Mouse (Mus musculus) forebrain, embryonic 14.5 days (tissue): ENCODE data around the gene Casq1. TPM values are rescaled to one million over a fixed set of nuclear protein-coding genes. Genes with fewer than 3 reads are reported as not detected.

Experiments used
- ATAC-seq: fragments of 200-750 bp; cut with Nextera tagmentation; 2 replicates; pipeline ENCODE4 v1.8.0; 2017; ENCODE audit warnings: mild to moderate bottlenecking, moderate library complexity
- DNase-seq: peaks from one replicate; pipeline ENCODE4 v3.0.0-alpha.2; 2015; ENCODE audit warnings: low spot score
- H3K27ac ChIP-seq: fragments of 300-500 bp; sonication (generic); 2 replicates; pipeline ENCODE4 v1.5.1; 2014; ENCODE audit warnings: low read depth, mild to moderate bottlenecking, control low read depth, low read length, moderate library complexity
- H3K27me3 ChIP-seq: fragments of 300-500 bp; sonication (generic); replicated peaks from 2 replicates; pipeline ENCODE4 v1.6.1; 2014; ENCODE audit warnings: low read length, control low read depth, mixed read lengths; ENCODE audit not compliant: control insufficient read depth, insufficient read depth
- H3K36me3 ChIP-seq: fragments of 300-500 bp; sonication (generic); 2 replicates; pipeline ENCODE4 v1.6.1; 2014; ENCODE audit warnings: low read length, control low read depth; ENCODE audit not compliant: control insufficient read depth, insufficient read depth
- H3K4me1 ChIP-seq: fragments of 300-500 bp; sonication (generic); 2 replicates; pipeline ENCODE4 v1.6.1; 2014; ENCODE audit warnings: antibody characterized with exemption, low read length, control low read depth; ENCODE audit not compliant: control insufficient read depth, insufficient read depth
- H3K4me2 ChIP-seq: fragments of 300-500 bp; sonication (generic); 2 replicates; pipeline ENCODE4 v1.6.1; 2014; ENCODE audit warnings: mild to moderate bottlenecking, control low read depth, low read length
- H3K4me3 ChIP-seq: fragments of 300-500 bp; sonication (generic); 2 replicates; pipeline ENCODE4 v1.5.1; 2014; ENCODE audit warnings: low read depth, low read length, control low read depth
- H3K9ac ChIP-seq: fragments of 300-500 bp; sonication (generic); 2 replicates; pipeline ENCODE4 v1.6.1; 2014; ENCODE audit warnings: mild to moderate bottlenecking, low read length, control low read depth, moderate library complexity
- H3K9me3 ChIP-seq: fragments of 300-500 bp; sonication (generic); replicated peaks from 2 replicates; pipeline ENCODE4 v1.6.1; 2016; ENCODE audit warnings: low read length, control low read depth, mixed read lengths; ENCODE audit not compliant: control insufficient read depth
- WGBS: fragments of 180-500 bp; shearing (Covaris S2); extraction: QIAGEN DNeasy Blood & Tissue Kit; methylation state at CpG from one replicate; pipeline ENCODE4 v1.1.7; 2014; 5-methylcytosine and 5-hydroxymethylcytosine counted together
- polyA plus RNA-seq: library from polyadenylated mRNA; unstranded; fragments of >200 nt; fragmentation: Nextera tagmentation; extraction: Ambion mirVana; gene quantifications from 2 replicates; pipeline ENCODE4 v1.2.1, GENCODE M21; 2014

The Casq1 gene
- polyA plus RNA-seq, 1 experiment from 2014 or later = 4.0 TPM

DNA sequence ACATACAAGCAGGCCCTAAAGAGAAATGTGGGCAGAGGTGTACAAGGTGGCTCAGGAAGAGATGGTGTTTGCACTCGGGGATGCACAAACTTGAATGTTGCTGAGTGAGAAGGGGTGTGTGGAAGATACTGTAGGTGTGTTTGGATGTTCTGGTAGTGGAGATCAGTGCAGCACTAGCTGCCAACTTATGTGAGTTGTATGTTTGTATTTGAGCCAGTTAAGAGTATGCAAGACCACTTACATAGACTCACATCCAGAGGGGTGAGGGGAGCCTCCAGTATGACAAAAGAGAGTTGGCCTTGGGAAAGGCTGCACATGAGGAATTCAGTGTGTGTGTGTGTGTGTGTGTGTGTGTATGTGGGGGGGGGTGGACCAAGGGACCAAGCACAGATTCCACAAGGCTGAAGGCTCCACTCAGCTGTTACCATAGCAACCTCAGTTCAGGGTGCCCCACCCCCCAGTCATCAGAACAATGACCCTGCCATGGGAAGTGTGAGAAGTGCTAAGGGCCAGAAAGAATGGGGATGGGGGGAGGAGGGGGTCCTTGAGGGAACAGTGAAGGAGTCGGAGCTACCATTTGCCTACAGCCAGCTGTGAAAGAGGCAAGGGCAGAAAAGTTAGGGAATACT is 16.7 kb downstream of the Casq1 start:
- H3K9ac ChIP-seq = peak overlapping the region; percentile 92
- H3K27me3 ChIP-seq = no peaks in the 10 kb centered on the region
- H3K4me3 ChIP-seq = peak overlapping the region; percentile 71
- peaks cover 26% of the 10 kb centered on the region for H3K36me3 ChIP-seq
- peak overlapping the region; percentile 79 for H3K4me2 ChIP-seq
- WGBS = 7% methylated on average over 2 of the region's 2 CpGs
- peaks cover 61% of the 10 kb centered on the region for H3K4me1 ChIP-seq
- no peaks in the 10 kb centered on the region for H3K9me3 ChIP-seq
- peak; percentile 92 for DNase-seq
- peak; percentile 40 for ATAC-seq
- H3K27ac ChIP-seq = peak overlapping the region; percentile 99

DNA sequence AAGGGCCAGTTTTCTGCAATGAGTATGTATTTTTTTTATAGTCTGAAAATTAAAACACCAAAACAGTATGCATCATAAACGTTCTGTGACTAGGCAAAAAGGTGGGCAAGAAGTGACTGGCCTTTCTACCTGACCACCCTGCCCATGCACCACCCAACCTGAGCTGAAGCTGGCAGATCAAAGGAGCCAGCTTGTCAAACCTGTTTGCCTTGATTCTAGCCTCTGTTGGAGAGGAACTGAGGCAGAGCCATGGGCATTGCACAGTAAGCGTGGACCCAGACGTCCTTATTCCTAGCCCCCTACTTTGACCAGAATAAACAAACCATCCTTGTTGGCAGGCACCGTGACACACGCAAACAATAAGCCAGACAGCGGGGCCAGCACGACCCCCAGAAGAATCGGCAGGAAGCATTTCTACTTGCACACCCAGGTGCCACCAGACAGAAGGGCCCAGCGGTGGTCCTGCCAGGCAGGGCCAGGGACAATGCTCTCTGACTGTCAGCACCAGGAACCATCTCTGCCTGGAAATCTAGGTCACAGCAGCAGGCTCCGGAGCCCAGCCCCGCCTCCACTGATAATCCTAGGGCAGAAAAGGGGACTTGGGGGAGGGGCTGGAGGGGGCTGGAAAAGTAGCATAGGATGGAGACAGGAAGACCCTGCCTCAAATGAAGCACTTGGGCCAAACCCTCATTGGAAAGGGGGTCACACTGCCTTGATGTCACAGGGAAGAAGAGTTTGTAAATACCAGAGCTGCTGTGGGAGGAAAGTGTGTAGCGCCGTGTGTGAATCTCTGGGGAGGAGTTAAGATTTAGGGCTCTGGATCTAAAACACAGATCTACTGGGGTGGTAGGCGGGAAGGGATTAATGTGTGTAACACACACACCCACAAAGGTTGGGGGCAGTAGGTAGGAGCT is 17.4 kb downstream of the Casq1 start:
- peak overlapping the region; percentile 23 for H3K4me3 ChIP-seq
- H3K4me1 ChIP-seq = peaks cover 57% of the 10 kb centered on the region
- H3K4me2 ChIP-seq = peak overlapping the region; percentile 79
- peak overlapping the region; percentile 92 for H3K9ac ChIP-seq
- no peak for ATAC-seq
- peaks cover 34% of the 10 kb centered on the region for H3K36me3 ChIP-seq
- H3K27me3 ChIP-seq = no peaks in the 10 kb centered on the region
- 2% methylated on average over 14 of the region's 14 CpGs for WGBS
- DNase-seq = peak; percentile 73
- H3K27ac ChIP-seq = peak overlapping the region; percentile 99
- H3K9me3 ChIP-seq = no peaks in the 10 kb centered on the region

DNA sequence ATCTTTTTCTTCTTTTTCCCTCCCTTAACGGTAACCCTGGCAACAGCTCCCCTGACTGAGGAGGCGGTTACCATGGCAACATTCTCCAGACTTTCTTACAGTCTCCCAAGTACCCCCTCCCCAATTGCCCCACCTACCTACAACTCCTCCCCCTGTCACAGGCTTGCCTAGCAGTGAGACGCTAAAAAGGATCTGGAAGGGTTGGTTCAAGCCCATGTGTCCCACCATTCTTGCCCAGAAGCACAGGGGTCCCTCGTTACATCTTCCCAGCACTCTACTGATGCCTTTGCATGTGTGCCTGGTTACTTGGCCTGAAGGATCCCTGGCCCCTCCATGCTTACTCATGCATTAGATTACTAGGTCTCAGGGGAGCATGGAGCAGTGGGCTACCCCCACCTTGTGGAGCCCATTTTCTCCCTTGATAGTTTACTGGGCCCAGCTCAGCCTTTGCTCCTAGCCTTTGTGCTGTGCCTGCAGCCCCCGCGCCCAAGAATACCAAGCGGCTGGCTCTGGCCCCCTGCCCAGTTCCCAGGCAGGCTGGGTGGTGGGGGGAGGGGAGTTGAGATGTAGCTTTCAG is 18.7 kb downstream of the Casq1 start:
- 3% methylated on average over 7 of the region's 7 CpGs for WGBS
- peak overlapping the region; percentile 79 for H3K4me2 ChIP-seq
- no peaks in the 10 kb centered on the region for H3K9me3 ChIP-seq
- peaks cover 47% of the 10 kb centered on the region for H3K36me3 ChIP-seq
- ATAC-seq = peak; percentile 77
- H3K9ac ChIP-seq = peak overlapping the region; percentile 35
- H3K4me1 ChIP-seq = peaks cover 52% of the 10 kb centered on the region
- no peaks in the 10 kb centered on the region for H3K27me3 ChIP-seq
- peak; percentile 98 for DNase-seq
- H3K27ac ChIP-seq = peak overlapping the region; percentile 99
- H3K4me3 ChIP-seq = peak overlapping the region; percentile 10; the same call in 1 of the 2 replicates

DNA sequence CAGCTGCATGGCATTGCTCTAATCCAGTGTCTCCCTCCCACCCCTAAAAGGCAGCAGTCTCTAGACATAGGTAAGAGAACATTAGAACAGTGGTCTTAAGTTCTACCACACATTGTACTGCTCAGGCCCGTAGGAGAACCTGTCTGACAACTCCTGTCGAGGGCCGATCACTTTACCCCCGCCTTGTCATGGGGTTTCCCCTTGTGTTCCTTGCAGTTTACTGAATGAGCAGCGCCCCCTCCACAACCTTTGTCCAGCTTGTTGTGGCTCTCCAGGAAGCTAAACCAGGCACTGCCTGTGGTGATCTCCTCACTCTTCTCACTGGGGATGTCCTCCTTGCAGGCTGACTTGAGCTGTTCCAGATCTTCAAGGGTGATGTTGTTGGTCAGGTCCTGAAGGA is 19.5 kb downstream of the Casq1 start:
- no peaks in the 10 kb centered on the region for H3K9me3 ChIP-seq
- DNase-seq (no peak), ATAC-seq (no peak)
- H3K27me3 ChIP-seq = no peaks in the 10 kb centered on the region
- peak overlapping the region; percentile 99 for H3K27ac ChIP-seq
- WGBS = 59% methylated on average over 5 of the region's 5 CpGs
- peaks cover 51% of the 10 kb centered on the region for H3K4me1 ChIP-seq
- H3K36me3 ChIP-seq = peaks cover 55% of the 10 kb centered on the region
- H3K4me3 ChIP-seq = no peak overlapping the region
- peak overlapping the region; percentile 79 for H3K4me2 ChIP-seq
- H3K9ac ChIP-seq = peak overlapping the region; percentile 35

DNA sequence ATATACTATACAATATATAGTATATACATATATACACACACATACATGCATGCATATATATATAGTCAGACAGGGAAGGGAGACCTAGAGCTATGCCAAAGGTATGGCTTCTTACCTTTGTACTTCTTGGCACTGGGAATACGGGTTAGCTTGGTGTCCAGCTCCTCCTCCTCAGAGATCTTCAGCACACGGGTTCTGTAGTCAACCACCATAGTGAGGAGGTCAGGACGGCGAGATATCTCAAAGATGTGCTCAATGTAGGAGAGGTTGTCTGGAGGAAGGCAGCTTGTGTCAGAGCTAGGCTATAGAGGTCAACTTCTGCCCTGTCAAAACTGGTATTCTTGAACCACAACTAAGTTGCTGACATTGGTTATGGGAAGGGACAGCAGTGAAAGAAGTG is 20.7 kb downstream of the Casq1 start:
- no peak for ATAC-seq
- Histone ChIP-seq H3K36me3 (peaks cover 67% of the 10 kb centered on the region), H3K4me1 (peaks cover 41% of the 10 kb centered on the region)

DNA sequence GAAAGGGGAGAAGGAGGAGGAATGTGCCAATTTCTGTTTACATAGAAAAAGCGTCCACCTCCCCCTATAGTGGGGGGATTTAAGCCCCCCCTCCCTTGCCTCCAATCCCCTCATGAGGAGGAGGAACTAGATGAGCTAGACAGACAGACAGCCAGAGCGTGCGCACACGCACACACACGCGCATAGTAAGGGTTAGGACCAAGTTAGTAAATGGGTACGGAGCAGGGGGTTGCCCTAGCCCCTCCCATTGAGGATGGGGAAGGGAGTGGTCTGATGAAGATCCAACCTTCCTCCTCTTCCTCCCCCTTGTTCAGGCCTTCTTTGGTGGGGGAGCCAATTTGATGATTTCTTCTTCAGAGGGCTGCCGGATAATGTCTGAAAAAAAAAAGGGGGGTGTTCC is 21.4 kb downstream of the Casq1 start:
- ATAC-seq (no peak), DNase-seq (no peak)
- 78% methylated on average over 8 of the region's 8 CpGs for WGBS
- Histone ChIP-seq H3K36me3 (peaks cover 73% of the 10 kb centered on the region), H3K27ac (0 out of 2 replicates have a peak overlapping the region, but pooled peaks have one; percentile 21), H3K4me3 (no peak overlapping the region), H3K4me1 (peaks cover 34% of the 10 kb centered on the region), H3K27me3 (no peaks in the 10 kb centered on the region), H3K4me2 (no peak overlapping the region), H3K9me3 (no peaks in the 10 kb centered on the region), H3K9ac (peak overlapping the region; percentile 2; the same call in 1 of the 2 replicates)

More for the DNA sequence above, 20.7 kb downstream of the Casq1 start:
- H3K4me2 ChIP-seq = no peak overlapping the region
- no peak overlapping the region for H3K9ac ChIP-seq
- no peak for DNase-seq
- 85% methylated on average over 4 of the region's 4 CpGs for WGBS
- H3K27me3 ChIP-seq = no peaks in the 10 kb centered on the region
- no peak overlapping the region for H3K4me3 ChIP-seq
- H3K9me3 ChIP-seq = no peaks in the 10 kb centered on the region
- no peak overlapping the region for H3K27ac ChIP-seq

DNA sequence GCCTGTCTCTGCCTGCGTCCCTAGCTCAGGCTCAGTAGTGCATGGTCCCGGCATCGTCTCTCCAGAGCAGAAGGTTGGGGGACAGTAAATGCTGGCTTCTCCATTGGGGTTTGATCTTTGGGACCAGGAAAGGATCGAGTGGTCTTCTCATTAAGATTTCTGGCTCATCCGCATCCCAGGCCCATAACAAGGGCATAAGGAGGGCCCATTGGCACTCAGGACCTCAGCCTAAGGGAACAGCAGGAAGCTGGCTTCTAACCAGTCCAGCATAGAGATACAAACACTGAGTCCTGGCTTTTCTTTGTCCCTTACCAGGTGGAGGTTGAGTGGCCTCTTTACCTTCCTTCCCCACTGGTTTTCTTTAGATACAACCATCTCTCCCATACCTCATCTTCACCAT is 21.8 kb downstream of the Casq1 start:
- no peaks in the 10 kb centered on the region for H3K27me3 ChIP-seq
- no peaks in the 10 kb centered on the region for H3K9me3 ChIP-seq
- 0 out of 2 replicates have a peak overlapping the region, but pooled peaks have one; percentile 5 for H3K27ac ChIP-seq
- DNase-seq (no peak), ATAC-seq (no peak)
- peaks cover 29% of the 10 kb centered on the region for H3K4me1 ChIP-seq
- no peak overlapping the region for H3K4me2 ChIP-seq
- no peak overlapping the region for H3K4me3 ChIP-seq
- peaks cover 73% of the 10 kb centered on the region for H3K36me3 ChIP-seq
- WGBS = 72% methylated on average over 5 of the region's 5 CpGs
- H3K9ac ChIP-seq = no peak overlapping the region; the same call in 1 of the 2 replicates

DNA sequence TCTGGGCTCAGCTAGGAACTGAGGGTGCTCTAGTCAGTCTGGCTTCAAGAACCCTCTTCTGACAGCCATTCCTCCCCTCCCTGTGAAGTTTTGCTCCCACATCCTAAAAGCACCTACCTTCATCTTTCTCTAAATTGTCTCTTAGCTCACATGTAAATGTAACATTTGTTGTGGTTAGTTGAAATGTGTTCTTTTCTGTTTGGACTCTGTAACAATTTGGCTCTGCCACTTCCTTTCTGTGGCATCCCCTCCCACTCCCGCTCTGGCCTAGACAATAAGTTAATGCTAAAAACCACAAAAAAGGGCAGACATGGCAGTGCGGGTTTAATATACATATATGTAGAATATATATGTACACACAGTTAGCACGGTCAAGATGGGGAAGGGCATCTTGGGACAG is 22.5 kb downstream of the Casq1 start:
- Histone ChIP-seq H3K9ac (no peak overlapping the region), H3K36me3 (peaks cover 80% of the 10 kb centered on the region), H3K9me3 (no peaks in the 10 kb centered on the region), H3K4me3 (no peak overlapping the region), H3K27me3 (no peaks in the 10 kb centered on the region), H3K4me2 (no peak overlapping the region), H3K4me1 (peaks cover 22% of the 10 kb centered on the region), H3K27ac (no peak overlapping the region; the same call in 1 of the 2 replicates)
- WGBS = 83% methylated on average over 3 of the region's 3 CpGs
- ATAC-seq = no peak
- DNase-seq = no peak
